7 mouse cellular contexts compared by ENCODE assay signal in the genomic region with DNA sequence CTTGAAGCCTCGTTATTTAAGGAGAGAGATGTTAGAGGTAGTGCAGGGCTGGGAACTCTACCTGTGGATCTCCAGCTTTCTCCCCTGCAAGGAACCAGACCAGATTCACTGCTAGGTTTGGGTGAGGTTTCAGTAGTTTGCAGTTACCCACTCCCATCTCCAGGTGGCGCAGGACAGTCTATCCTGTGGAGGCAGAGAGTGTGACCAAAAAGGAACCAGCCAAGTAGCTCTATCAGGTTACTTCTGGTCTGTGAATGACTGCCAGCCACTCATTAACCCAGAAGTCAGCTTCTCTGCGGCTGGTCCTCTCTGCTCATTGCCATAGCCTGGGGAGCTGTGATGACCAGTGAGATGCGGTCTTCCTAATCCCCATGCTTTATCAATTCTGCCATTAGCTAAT.
A peak's percentile ranks its signal among the peaks of the same experiment; 100 is the strongest.
DNase-seq lines count a peak whose midpoint lies in the region; ATAC-seq and TF ChIP-seq lines count a peak whose summit lies in the region.

No protein-coding gene starts in this region.

- peaks cover 50% of the 10 kb centered on the region for H3K36me3 ChIP-seq in forebrain, embryonic 12.5 days (replicated peaks)
- H3K36me3 ChIP-seq in thymus, adult 2 months (ENCODE audit: control insufficient read depth, insufficient read depth, low read length), result no peaks in the 10 kb centered on the region

- 0 out of 2 replicates have a peak, but pooled peaks have one; percentile 20 for ATAC-seq in forebrain, embryonic 12.5 days (ENCODE audit: low FRiP score)

- no peak overlapping the region for H3K9ac ChIP-seq in forebrain, embryonic 12.5 days

- no peaks in the 10 kb centered on the region for H3K4me1 ChIP-seq in forebrain, embryonic 12.5 days
- no peaks in the 10 kb centered on the region for H3K4me1 ChIP-seq in thymus, adult 2 months (replicated peaks; ENCODE audit: control insufficient read depth, insufficient read depth, low read length)

- H3K4me3 ChIP-seq in forebrain, embryonic 12.5 days (replicated peaks), result no peak overlapping the region
- no peak overlapping the region for H3K4me3 ChIP-seq in thymus, adult 2 months (ENCODE audit: control insufficient read depth, insufficient read depth, low read length)

- H3K9me3 ChIP-seq in forebrain, embryonic 12.5 days, result no peaks in the 10 kb centered on the region

- TF ChIP-seq CTCF in thymus, adult 2 months (IDR thresholded peaks at IDR 0.05; ENCODE audit: borderline replicate concordance, control insufficient read depth, extremely low read depth, insufficient read depth, low read length, poor library complexity), result no peak

- H3K4me2 ChIP-seq in forebrain, embryonic 12.5 days, result no peak overlapping the region

- WGBS in forebrain, embryonic 12.5 days, result 70% methylated on average over 4 of the region's 4 CpGs
- WGBS in thymus, adult 2 months, result 69% methylated on average over 4 of the region's 4 CpGs

- H3K27ac ChIP-seq in forebrain, embryonic 12.5 days, result no peak overlapping the region
- no peak overlapping the region for H3K27ac ChIP-seq in thymus, adult 2 months (ENCODE audit: control insufficient read depth, insufficient read depth, low read length)

- peak; percentile 24 to 27 for DNase-seq in layer of hippocampus, postnatal 10 days (ENCODE audit: low spot score in 2 of 2)
- no peak for DNase-seq in layer of hippocampus, adult 8-10 months (ENCODE audit: low spot score in 2 of 2)
- peak; percentile 14 for DNase-seq in adrenal gland, postnatal 25 days
- DNase-seq in kidney, postnatal 4 days, result peak; percentile 67 to 74
- DNase-seq in testis, postnatal 10 days (ENCODE audit: low spot score), result peak; percentile 62
- DNase-seq in thymus, adult 2 months, result no peak

- no peaks in the 10 kb centered on the region for H3K27me3 ChIP-seq in forebrain, embryonic 12.5 days
- H3K27me3 ChIP-seq in thymus, adult 2 months (ENCODE audit: control insufficient read depth, insufficient read depth, low read length), result no peaks in the 10 kb centered on the region

- TF ChIP-seq POLR2A in thymus, adult 2 months (IDR thresholded peaks at IDR 0.05; ENCODE audit: control insufficient read depth, extremely low read depth, insufficient read depth, low read length, poor library complexity), result no peak

Comparison
In these comparisons a context has a peak if more than half of its experiments do, and no peak if none do; other contexts are left out.
1. DNase-seq: peak in layer of hippocampus, postnatal 10 days (2 of 2), adrenal gland, postnatal 25 days (single experiment), kidney, postnatal 4 days (2 of 2) and testis, postnatal 10 days (single experiment); none in layer of hippocampus, adult 8-10 months (0 of 2) and thymus, adult 2 months (single experiment).